Mouse (Mus musculus) cortical plate, adult 2 months (tissue): ENCODE data around the gene Hcn4. TPM values are rescaled to one million over a fixed set of nuclear protein-coding genes. Genes with fewer than 3 reads are reported as not detected.

Source experiments
- H3K27ac ChIP-seq: fragments of 200-500 bp; 2 replicates; pipeline ENCODE4 v1.5.1; 2012; ENCODE audit warnings: low read length, control low read depth, inconsistent platforms; ENCODE audit not compliant: insufficient read depth
- H3K4me1 ChIP-seq: fragments of 200-500 bp; 2 replicates; pipeline ENCODE4 v1.6.1; 2011; ENCODE audit warnings: low read length; ENCODE audit not compliant: control insufficient read depth, insufficient read depth
- H3K4me3 ChIP-seq: fragments of 200-500 bp; 2 replicates; pipeline ENCODE4 v1.5.1; 2011; ENCODE audit warnings: mild to moderate bottlenecking, low read length, control low read depth; ENCODE audit not compliant: insufficient read depth
- CTCF ChIP-seq: fragments of 200-500 bp; IDR thresholded peaks from 2 replicates; pipeline ENCODE4 v1.5.1; 2011; ENCODE audit warnings: mild to moderate bottlenecking, control low read depth, low read length; ENCODE audit not compliant: insufficient read depth; ENCODE audit errors: extremely low read depth
- POLR2A ChIP-seq: fragments of 200-500 bp; IDR thresholded peaks from 2 replicates; pipeline ENCODE4 v1.6.1; 2011; ENCODE audit warnings: mild to moderate bottlenecking, low read length, control low read depth; ENCODE audit not compliant: insufficient read depth; ENCODE audit errors: extremely low read depth
- polyA plus RNA-seq: library from polyadenylated mRNA; depleted of rRNA; stranded (reverse); fragments of >200 nt; gene quantifications from 2 replicates; pipeline ENCODE4 v1.2.3, GENCODE M21; 2012; rRNA removed

Gene Hcn4
- polyA plus RNA-seq, 1 experiment = 1.1 TPM

DNA sequence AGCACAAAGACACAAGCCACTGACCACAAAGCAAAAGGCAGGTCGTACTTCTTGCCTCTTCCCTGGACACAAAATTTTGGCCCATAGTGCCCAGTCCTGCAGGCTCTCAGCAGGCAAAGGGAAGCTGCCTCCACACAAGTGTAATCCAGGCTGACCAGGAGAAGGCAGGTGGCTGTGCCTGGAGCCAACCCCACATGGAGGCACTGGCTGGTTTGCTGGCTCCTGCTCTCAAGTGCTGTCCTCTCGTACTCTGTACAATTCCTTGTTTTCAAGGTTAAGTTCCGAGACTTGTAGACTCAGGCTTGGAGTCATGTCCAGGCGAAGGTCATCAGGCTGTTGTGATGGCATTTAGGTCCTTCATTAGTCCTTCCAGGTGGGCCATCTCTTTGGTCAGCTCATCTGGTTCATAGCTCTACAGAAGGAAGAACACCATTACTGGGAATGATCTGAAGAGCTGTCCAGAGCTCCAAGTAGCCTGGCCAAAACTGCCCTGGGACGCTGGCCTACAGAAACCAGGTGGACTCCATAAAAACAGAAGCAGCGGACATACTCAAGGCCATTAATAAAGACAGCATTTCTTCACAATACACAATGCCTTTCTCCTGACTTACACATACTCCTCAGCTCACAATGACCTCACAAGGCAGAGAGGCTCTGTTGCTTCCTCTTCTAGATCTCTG is 53.9 kb downstream of the Hcn4 start:
- Histone ChIP-seq H3K27ac (no peak overlapping the region), H3K4me1 (no peaks in the 10 kb centered on the region), H3K4me3 (no peak overlapping the region)
- TF ChIP-seq CTCF (no peak), POLR2A (no peak)

GRCm38 (mm10) chr9:58879836-58880235 is 56.6 kb downstream of the Hcn4 start:
- H3K27ac ChIP-seq = no peak overlapping the region
- H3K4me1 ChIP-seq = no peaks in the 10 kb centered on the region; the same call in 1 of the 2 replicates
- TF ChIP-seq CTCF (no peak), POLR2A (no peak)
- no peak overlapping the region for H3K4me3 ChIP-seq

DNA sequence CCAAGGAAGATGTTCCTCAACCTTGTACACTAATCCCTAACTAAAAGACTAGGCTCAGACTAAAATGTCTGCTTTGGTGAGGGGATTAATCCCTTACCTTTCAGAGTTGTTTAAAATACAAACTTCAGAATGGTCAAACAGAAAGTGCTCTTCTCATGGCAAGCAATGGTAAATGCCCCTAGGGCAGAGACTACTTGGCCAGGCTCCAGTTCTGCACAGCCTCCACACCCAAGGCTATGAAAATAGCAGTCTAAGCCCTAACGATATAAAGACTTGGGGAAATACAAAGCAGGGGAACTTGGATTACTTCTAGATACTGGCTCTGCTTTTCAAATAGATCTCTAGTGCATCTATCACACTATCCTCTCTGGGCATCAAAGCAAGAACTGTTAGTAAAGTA is 59.5 kb downstream of the Hcn4 start:
- no peak overlapping the region for H3K27ac ChIP-seq
- H3K4me1 ChIP-seq = no peaks in the 10 kb centered on the region; the same call in 1 of the 2 replicates
- TF ChIP-seq POLR2A = no peak
- TF ChIP-seq CTCF = no peak
- H3K4me3 ChIP-seq = no peak overlapping the region

GRCm38 (mm10) chr9:58889782-58890448 is 66.7 kb downstream of the Hcn4 start:
- no peaks in the 10 kb centered on the region for H3K4me1 ChIP-seq
- H3K27ac ChIP-seq = no peak overlapping the region
- H3K4me3 ChIP-seq = no peak overlapping the region
- TF ChIP-seq POLR2A = no peak
- TF ChIP-seq CTCF = no peak

DNA sequence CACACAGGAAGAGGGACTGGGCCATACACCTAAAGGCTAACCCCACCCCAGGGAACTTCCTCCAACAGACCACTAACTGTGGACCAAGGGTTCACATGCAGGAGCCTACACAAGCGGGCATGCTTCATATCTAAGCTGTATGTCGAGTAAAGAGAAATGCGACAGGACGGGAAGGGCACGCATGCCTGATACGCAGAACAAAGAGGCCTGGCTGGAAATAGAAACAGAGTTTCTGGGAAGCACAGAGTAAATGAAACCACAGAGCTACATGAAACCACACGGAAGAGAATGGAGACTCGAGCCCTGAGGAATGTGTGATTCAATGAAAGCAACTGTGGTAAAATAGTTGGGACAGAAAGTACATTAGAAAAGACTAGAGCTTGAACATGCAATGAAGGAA is 67.7 kb downstream of the Hcn4 start:
- Histone ChIP-seq H3K4me1 (no peaks in the 10 kb centered on the region), H3K27ac (no peak overlapping the region), H3K4me3 (no peak overlapping the region)
- TF ChIP-seq CTCF = no peak
- TF ChIP-seq POLR2A = no peak

- no peak overlapping the region for H3K27ac ChIP-seq
- H3K4me1 ChIP-seq = no peaks in the 10 kb centered on the region
- TF ChIP-seq CTCF (no peak), POLR2A (no peak)
- H3K4me3 ChIP-seq = no peak overlapping the region
These were observed 68.8 kb downstream of the Hcn4 start for GRCm38 (mm10) chr9:58891840-58892640.

- Histone ChIP-seq H3K27ac (no peak overlapping the region), H3K4me1 (no peaks in the 10 kb centered on the region), H3K4me3 (no peak overlapping the region)
- TF ChIP-seq CTCF = no peak
- no peak for TF ChIP-seq POLR2A
These were observed 76.4 kb downstream of the Hcn4 start for GRCm38 (mm10) chr9:58899602-58900001.

GRCm38 (mm10) chr9:58902869-58903585 is 79.8 kb downstream of the Hcn4 start:
- no peak for TF ChIP-seq POLR2A
- TF ChIP-seq CTCF = peak; percentile 64; the same call in 1 of the 2 replicates
- no peak overlapping the region for H3K4me3 ChIP-seq
- H3K27ac ChIP-seq = no peak overlapping the region
- H3K4me1 ChIP-seq = no peaks in the 10 kb centered on the region

Other genes starting within 250 kb of the Hcn4 start
- 1,071 and 1,109 TPM in 2 replicates for gene Nptn, start 241.2 kb upstream of the Hcn4 start, polyA plus RNA-seq
- 0.29 TPM in 1 of 2 replicates, not detected in the other for gene Rec114, start 79.4 kb upstream of the Hcn4 start, polyA plus RNA-seq
- gene Neo1, start 213.0 kb downstream of the Hcn4 start, polyA plus RNA-seq = 39.0 and 40.2 TPM in 2 replicates